Comparison of ENCODE assay signal across 18 mouse cellular contexts in genomic region chr6:93391166-93391565, GRCm38 (mm10).
"Had no signal": no experiment of that assay in that cellular context is flagged by ENCODE, and none has a peak within 500 bp of the region (broad histone marks: within the 10 kb centered on the region; RNA-seq: fewer than 3 reads in every experiment).

No protein-coding gene starts in this region.

- H3K4me3 ChIP-seq: limb, embryonic 13.5 days; liver, embryonic 12.5 days; liver, embryonic 15.5 days; lung, embryonic 15.5 days; midbrain, embryonic 12.5 days; midbrain, embryonic 15.5 days; neural tube, embryonic 13.5 days had no signal

- H3K9ac ChIP-seq: limb, embryonic 13.5 days; liver, embryonic 12.5 days; liver, embryonic 15.5 days; lung, embryonic 15.5 days; midbrain, embryonic 12.5 days; midbrain, embryonic 15.5 days; neural tube, embryonic 13.5 days had no signal

- H3K4me1 ChIP-seq: liver, embryonic 12.5 days; liver, embryonic 15.5 days had no signal

- DNase-seq: kidney, adult 2 months; kidney, postnatal 10 days; kidney, postnatal 36 days; left cerebral cortex, postnatal 4 days; liver; lung, adult 18-20 months; lung, postnatal 10 days; lung, postnatal 4 days; thymus, postnatal 25 days had no signal

- ATAC-seq: intestine, embryonic 16.5 days; liver, embryonic 12.5 days; midbrain, embryonic 15.5 days had no signal

- H3K27me3 ChIP-seq: limb, embryonic 13.5 days; liver, embryonic 12.5 days; liver, embryonic 15.5 days; lung, embryonic 15.5 days; midbrain, embryonic 12.5 days; midbrain, embryonic 15.5 days; neural tube, embryonic 13.5 days had no signal

- H3K36me3 ChIP-seq: limb, embryonic 13.5 days; liver, embryonic 12.5 days; liver, embryonic 15.5 days; lung, embryonic 15.5 days; midbrain, embryonic 12.5 days; midbrain, embryonic 15.5 days; neural tube, embryonic 13.5 days had no signal

- H3K4me2 ChIP-seq: limb, embryonic 13.5 days; liver, embryonic 12.5 days; liver, embryonic 15.5 days; lung, embryonic 15.5 days; midbrain, embryonic 12.5 days; midbrain, embryonic 15.5 days; neural tube, embryonic 13.5 days had no signal

- H3K27ac ChIP-seq: limb, embryonic 13.5 days; liver, embryonic 12.5 days; liver, embryonic 15.5 days; lung, embryonic 15.5 days; midbrain, embryonic 12.5 days; midbrain, embryonic 15.5 days; neural tube, embryonic 13.5 days; stomach, postnatal 0 days had no signal

- H3K9me3 ChIP-seq: limb, embryonic 13.5 days; liver, embryonic 12.5 days; liver, embryonic 15.5 days; lung, embryonic 15.5 days; midbrain, embryonic 12.5 days; midbrain, embryonic 15.5 days; neural tube, embryonic 13.5 days had no signal
